ENCODE assay signal across 11 mouse cellular contexts in genomic region chr9:101180234-101180633, GRCm38 (mm10).
DNase-seq lines count a peak whose midpoint lies in the region.
"Had no signal": no experiment of that assay in that cellular context is flagged by ENCODE, and none has a peak within 500 bp of the region (broad histone marks: within the 10 kb centered on the region; RNA-seq: fewer than 3 reads in every experiment).

No protein-coding gene starts in this region.

- intact Hi-C loops in heart, postnatal 25 days (cut with DNase I), result loop anchor here (5.0 kb wide), 1 partner anchor 217 kb away; no protein-coding TSS in a partner anchor
- intact Hi-C loops in left cerebral cortex, postnatal 10 days (cut with DNase I), result loop anchor here (5.0 to 10.0 kb wide), 2 partner anchors 127 to 1175 kb away; partner anchors contain the start of gene Ephb1

- peak; percentile 64 for DNase-seq in heart, adult 8-10 months (ENCODE audit: low spot score)
- DNase-seq in heart, postnatal 25 days (ENCODE audit: low spot score), result no peak
- DNase-seq in adipocyte (ENCODE audit: low spot score), result peak; percentile 14
- peak; percentile 15 for DNase-seq in gastrocnemius, postnatal 25 days
- peak; percentile 32 to 57 for DNase-seq in left cerebral cortex, postnatal 10 days (ENCODE audit: extremely low spot score in 1 of 2, low spot score in 2 of 2)
- no peak for DNase-seq in urinary bladder, postnatal 14 days (ENCODE audit: low spot score)
- DNase-seq in kidney, postnatal 25 days, result no peak
- no peak for DNase-seq in kidney, postnatal 10 days
- DNase-seq: adrenal gland, postnatal 14 days; liver, embryonic 13.5 days; thymus, postnatal 4 days had no signal

Comparison
In these comparisons a context has a peak if more than half of its experiments do, and no peak if none do; other contexts are left out.
1. DNase-seq: peak in heart, adult 8-10 months (single experiment), adipocyte (single experiment), gastrocnemius, postnatal 25 days (single experiment) and left cerebral cortex, postnatal 10 days (2 of 2); none in heart, postnatal 25 days (single experiment), urinary bladder, postnatal 14 days (single experiment), kidney, postnatal 25 days (0 of 2) and kidney, postnatal 10 days (single experiment).